Mouse (Mus musculus) small intestine, adult 2 months (tissue): ENCODE measurements at regions not wholly inside any gene's neighbourhood (a gene's known extent, or its start where the extent isn't known, plus 50 kb on each side); places are given as distances from the start of the nearest gene placed in this dataset.

ENCODE experiments used
- CTCF ChIP-seq: fragments of 200-500 bp; IDR thresholded peaks from 2 replicates; pipeline ENCODE4 v1.5.1; 2012; ENCODE audit warnings: low read depth, mild to moderate bottlenecking, control low read depth, inconsistent platforms, low read length, moderate library complexity, mixed read lengths; ENCODE audit not compliant: insufficient replicate concordance, insufficient read length; ENCODE audit errors: extremely low read depth
- POLR2A ChIP-seq: fragments of 200-500 bp; IDR thresholded peaks from 2 replicates; pipeline ENCODE4 v1.6.1; 2012; ENCODE audit warnings: low read depth, mild to moderate bottlenecking, control low read depth, inconsistent platforms, low read length, moderate library complexity

- TF ChIP-seq CTCF, result no peak
- TF ChIP-seq POLR2A, result no peak
Observed at GRCm38 (mm10) chr3:133738936-133739335, 194.0 kb upstream of the Tet2 start.
